Mouse (Mus musculus): ENCODE measurements around the gene Ccl2. TPM values are rescaled to one million over a fixed set of nuclear protein-coding genes. Genes with fewer than 3 reads are reported as not detected.

Gene Ccl2
- 0.77 TPM in 1 of 2 replicates, not detected in the other for polyA plus RNA-seq (2012; ENCODE audit: low replicate concordance)

DNA sequence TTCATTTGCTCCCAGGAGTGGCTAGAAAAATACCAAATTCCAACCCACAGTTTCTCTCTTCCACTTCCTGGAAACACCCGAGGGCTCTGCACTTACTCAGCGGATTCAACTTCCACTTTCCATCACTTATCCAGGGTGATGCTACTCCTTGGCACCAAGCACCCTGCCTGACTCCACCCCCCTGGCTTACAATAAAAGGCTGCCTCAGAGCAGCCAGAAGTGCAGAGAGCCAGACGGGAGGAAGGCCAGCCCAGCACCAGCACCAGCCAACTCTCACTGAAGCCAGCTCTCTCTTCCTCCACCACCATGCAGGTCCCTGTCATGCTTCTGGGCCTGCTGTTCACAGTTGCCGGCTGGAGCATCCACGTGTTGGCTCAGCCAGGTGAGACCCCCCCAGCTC is at the start of gene Ccl2:
Gene Ccl2, plus strand, starts transcription at position 216 of the 400 bp plus-strand sequence.

DNA sequence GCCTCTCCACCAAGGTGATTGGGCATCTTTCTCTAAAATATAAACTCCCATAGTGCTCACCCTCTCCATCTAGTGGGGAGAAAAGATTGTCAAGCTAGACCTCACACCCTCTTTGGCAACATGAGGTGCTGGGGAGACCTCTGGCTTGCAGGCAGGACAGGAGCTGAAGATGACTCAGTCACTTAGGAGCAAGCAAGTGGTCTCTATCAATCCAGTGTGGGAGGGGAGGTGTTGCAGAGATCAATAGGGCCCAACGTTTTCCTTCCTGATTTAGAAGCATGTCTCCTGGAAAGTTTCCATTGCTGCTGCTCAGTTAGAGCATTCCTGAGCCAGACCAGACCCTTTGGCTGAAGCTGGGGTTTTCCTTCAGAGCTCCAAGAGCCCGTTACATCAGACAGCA is 3.2 kb downstream of the Ccl2 start, which contains the start of gene Gm17268:
Gene Gm17268, minus strand, starts transcription at position 28 of the 400 bp plus-strand sequence.

DNA sequence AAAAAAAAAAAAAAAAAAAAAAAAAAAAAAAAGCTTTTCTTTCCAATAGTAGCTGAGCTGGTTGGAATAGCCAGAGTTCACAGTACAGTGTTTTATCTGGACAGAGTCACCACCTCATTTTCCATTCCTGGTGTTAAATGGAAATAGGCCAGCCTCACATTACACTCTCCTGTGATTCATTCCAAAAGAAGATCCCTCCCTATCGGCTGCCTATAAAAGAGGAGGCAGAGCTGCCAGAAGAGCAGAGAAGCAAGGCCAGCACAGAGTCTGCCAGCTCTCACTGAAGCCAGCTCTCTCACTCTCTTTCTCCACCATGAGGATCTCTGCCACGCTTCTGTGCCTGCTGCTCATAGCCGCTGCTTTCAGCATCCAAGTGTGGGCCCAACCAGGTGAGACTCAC is 10.1 kb downstream of the Ccl2 start, which contains the start of gene Ccl7:
Gene Ccl7, plus strand, starts transcription at position 242 of the 400 bp plus-strand sequence.

DNA sequence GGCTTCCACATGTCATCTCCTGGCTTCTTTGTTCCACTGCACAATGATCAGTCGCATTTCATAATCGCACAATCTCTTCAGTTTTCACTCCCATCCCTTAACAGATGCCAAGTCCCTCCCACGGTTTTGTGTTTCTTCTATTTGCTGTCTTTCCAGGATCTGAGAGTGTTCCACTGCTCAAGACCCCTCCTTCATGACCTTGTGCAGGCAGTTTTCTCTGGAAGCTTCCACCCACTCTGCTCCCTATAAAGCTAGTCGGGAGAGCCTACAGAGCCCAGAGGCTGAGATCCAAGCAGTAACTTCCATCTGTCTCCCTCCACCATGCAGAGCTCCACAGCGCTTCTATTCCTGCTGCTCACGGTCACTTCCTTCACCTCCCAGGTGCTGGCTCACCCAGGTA is 22.3 kb downstream of the Ccl2 start, which contains the start of gene Ccl11:
Gene Ccl11, plus strand, starts transcription at position 178 of the 400 bp plus-strand sequence.

Other genes starting within 250 kb of the Ccl2 start
- gene 5530401A14Rik, start 174.9 kb upstream of the Ccl2 start, polyA plus RNA-seq (2012; ENCODE audit: low replicate concordance), result 0.18 TPM in 1 of 2 replicates, not detected in the other
- gene Asic2, start 67.1 kb upstream of the Ccl2 start, polyA plus RNA-seq (2012; ENCODE audit: low replicate concordance), result 0.12 TPM in 1 of 2 replicates, not detected in the other
- not detected in 2 replicates for gene Gm17268, start 3.0 kb downstream of the Ccl2 start, polyA plus RNA-seq (2012; ENCODE audit: low replicate concordance)
- not detected in 2 replicates for gene Ccl7, start 10.1 kb downstream of the Ccl2 start, polyA plus RNA-seq (2012; ENCODE audit: low replicate concordance)
- not detected in 2 replicates for gene Ccl11, start 22.3 kb downstream of the Ccl2 start, polyA plus RNA-seq (2012; ENCODE audit: low replicate concordance)
- gene Ccl12, start 66.3 kb downstream of the Ccl2 start, polyA plus RNA-seq (2012; ENCODE audit: low replicate concordance), result not detected in 2 replicates
- not detected in 2 replicates for gene Ccl8, start 79.6 kb downstream of the Ccl2 start, polyA plus RNA-seq (2012; ENCODE audit: low replicate concordance)